Mouse (Mus musculus) heart, postnatal 0 days (tissue): Measurements from ENCODE around the gene Serpine1.

ENCODE experiments used
- CTCF ChIP-seq: IDR thresholded peaks from 2 replicates; pipeline ENCODE4 v1.5.1; 2016; ENCODE audit warnings: antibody characterized with exemption, control low read depth, low read depth
- EP300 ChIP-seq: IDR thresholded peaks from 2 replicates; pipeline ENCODE4 v1.6.1; 2016; ENCODE audit warnings: antibody characterized with exemption, low read depth

- TF ChIP-seq CTCF, result no peak
- TF ChIP-seq EP300, result no peak
Measured at GRCm38 (mm10) chr5:137093720-137094119, 21.7 kb upstream of the Serpine1 start.
